Mouse (Mus musculus): ENCODE results near the gene Nexn.

Gene Nexn

DNA sequence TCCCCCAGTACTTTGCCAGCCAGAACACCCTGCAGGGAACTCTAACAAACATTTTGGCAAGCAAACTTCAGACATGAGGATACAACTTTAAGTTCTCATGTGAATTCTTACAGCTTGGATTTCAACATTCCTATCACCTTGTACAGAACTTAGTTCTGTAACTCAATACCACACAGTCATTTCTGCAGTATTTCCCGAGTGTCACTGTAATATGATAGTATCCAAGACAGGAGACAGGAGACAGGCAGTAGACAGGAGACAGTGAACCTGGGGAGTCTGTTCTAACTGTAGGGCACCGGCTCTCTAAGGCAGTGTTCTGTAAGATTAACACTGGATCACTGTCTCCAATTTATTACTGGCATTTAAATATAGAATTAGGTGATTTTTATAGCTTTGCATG, 12.3 kb upstream of the Nexn start:
- no peak for DNase-seq (ENCODE audit: low read depth, low spot score)

DNA sequence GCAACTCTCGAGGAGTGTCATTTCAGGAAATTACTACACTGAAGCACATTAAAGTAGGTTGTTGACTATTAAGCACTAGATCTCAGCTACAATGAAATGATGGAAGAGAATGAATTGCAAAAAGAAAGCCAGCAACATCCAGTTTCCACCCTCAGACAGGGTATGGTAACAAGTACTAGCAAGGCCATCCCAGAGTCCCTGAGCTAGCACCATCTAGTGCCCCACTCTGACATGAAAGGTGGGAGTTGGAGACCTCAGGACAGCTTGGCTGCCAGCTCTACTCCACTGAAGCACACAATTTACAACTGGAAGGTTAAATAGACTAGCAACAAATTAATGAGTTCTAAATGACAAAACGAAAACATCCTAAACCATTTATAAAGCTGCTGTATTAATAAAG, 11.8 kb upstream of the Nexn start:
- no peak for DNase-seq (ENCODE audit: low read depth, low spot score)

DNA sequence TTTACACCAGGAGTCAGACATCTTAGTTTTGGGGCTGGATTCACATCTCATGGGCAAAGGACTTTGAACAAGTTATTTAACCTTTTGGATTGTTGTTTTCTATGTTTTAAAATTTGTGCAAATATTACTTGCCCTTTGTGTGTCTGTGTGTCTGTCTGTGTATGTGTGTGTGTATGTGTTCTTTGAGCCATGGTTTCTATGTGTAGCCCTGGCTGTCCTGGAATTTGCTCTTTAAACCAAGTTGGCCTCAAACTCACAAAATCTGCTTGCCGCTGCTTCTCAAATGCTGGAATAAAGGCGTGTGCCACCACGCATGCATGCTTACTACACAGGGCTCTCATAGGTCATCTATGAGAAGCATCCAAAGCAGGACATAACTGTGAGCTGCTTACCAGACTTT, 10.8 kb upstream of the Nexn start:
- DNase-seq (ENCODE audit: low read depth, low spot score), result no peak

DNA sequence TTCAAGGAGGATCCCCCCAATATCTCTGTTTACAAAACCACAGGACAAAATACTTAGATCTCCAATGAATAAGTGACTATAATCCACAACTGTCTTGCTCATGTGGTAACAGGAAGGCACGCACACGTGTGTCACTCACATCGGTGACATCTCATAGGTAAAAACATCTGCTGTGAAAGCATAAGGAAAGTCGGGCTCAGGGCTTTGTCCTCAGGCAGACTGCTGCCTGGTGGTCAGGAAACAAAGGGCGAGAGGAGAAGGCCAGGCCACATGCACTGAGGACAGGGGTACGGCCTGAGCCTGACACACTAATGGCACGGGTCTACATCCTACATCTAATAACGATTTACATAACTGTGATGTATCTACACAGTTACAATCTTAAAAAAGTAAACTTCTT, 8.9 kb upstream of the Nexn start:
- no peak for DNase-seq (ENCODE audit: low read depth, low spot score)

DNA sequence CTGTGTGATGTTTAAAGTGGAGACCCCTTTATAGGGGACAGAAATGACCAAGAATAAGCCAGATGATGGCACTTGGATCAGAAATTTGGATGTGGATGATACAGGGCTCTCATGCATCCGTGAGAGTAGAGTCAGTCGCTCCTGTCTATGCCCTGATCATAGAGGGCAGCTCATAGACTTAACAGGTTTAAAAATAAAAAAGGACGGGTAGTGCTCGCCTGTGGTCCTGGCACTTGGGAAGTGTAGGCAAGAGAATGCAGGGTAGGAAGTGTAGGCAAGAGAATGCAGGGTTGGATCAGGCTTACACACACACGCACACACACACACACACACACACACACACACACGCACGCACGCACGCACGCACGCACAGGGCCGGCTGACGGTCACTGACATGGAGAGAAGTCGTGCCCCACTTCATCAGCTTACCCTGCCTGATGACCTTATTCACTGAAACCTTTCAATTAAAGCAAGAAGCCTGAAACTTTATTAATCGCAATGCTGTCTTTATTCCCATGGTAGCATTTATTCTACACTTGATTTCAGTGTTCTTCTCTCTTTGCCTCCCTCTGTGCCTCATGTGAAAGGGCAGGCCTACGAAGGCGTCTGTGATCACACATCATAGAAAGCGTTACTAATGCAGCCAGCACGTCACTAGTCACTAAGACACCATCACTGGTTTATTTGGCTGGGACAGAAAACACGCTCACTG, 7.0 kb upstream of the Nexn start:
- DNase-seq (ENCODE audit: low read depth, low spot score), result no peak

DNA sequence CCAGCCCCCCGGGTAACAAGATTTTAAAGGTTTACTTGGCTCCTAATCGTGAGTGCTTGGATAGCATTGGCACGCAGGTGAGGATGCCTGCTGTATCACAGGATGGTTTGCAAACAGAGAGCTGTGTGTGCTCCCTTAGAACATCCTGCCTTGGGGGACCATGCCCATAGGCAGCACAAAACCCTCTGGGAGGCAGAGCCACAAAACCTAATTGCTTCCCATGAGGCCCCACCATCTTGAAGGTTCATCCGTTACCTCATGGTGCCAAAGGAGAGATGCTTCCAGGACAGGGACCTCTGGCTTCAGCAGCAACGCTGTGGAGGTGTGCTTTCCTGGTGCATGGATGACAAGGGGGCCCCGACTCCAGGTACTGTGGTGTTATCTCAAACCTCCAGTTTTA, 5.7 kb upstream of the Nexn start:
- no peak for DNase-seq (ENCODE audit: low read depth, low spot score)

DNA sequence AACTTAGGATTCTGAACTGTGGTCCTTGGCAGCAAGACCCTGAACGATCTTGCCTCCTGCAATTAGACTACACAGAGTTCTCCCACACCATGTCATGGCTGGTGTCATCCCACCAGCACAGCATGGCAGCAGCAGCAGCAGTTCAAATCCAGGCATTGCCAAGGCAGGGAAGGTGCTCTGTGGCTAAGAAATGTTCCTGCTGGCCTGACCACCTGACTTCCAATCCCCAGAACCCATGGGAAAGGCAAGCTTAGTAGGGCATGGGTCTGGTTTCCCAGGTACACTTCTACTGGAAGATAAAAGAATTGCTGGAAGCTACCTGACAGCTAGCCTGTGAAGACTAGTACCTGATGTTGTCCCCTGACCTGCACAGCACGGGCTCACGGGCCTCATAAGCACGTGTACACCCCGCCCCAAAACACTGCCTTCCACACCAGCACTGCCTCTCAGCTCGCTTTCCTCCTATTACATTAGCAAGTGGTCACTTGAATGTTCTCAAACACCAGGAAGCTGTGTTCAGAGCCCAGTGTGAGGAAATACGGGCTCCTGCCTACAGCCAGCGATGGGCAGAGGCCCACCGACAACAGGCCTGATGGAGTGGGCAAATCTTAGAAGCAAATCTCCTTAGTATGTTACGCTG, 5.0 kb upstream of the Nexn start:
- no peak for DNase-seq (ENCODE audit: low read depth, low spot score)

DNA sequence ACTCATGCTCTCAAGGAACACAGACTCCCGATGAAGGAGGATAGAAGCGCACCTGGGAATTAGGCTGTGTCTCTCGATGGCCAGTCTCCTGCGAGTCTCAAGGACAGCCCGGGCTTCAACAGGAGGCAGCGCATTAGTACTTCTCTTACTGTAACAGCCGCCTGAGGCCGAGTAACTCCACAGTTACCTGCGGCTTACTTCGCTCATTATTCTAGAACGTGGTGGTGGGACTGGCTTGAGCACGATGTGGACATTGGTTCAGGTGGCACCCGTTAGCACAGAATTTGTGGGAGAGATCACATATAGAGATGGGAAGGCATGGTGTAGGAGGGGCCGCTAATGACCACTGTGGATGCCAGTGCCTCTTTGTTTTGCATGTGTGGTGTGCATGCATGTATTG, 1.9 kb upstream of the Nexn start:
- no peak for DNase-seq (ENCODE audit: low read depth, low spot score)

DNA sequence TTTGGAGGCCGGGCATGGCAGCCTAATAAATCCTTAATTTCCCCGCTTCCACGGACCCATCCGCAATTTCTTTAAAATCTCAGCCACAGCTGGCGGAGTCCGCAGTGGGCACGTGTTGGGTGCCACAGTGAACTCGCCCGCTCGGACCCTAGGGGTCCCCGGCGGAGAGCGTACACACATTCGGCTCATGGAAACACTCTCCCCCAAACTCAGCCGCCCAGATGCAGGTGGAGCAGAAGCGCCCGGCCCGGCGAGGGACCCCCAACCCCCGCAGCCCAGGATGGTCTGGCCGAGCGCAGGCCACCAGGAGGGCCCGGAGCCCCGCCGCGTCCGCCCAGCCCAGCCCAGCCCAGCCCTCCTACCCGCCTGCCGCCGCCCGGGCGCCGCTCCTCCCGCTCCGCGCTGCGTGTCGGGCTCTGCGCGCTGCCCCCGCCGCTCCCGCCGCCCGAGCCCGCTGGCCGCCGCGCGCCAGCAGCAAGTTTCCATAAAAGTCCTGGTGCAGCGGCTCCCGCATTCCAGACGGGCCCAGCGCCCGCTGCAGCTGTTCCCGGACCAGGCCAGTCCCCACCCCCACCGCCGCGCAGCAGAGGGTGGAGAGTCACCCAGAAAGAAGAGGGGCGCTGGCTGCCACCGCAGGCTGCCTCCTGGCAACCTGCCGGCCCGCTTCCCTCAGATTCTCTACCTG, 657 bp downstream of the Nexn start:
- peak; percentile 73 for DNase-seq (ENCODE audit: low read depth, low spot score)

DNA sequence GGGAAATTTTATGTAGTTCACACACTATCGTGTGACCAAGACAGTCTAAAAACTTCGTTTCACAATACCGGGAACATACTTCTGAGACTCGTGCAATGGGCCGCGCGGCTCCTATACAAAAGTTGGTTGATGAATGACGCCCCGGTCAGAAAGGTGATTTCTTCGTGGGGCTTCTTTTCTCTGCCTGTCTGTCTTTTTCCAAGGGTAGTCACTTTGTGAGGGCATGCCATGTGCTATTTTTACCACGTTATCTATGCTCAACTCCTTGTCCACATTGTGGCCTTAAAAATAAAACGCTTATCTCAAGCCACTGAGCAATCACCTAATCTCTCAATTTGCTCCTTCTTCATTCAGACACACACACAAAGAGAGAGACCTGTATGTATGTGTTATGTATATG, 1.3 kb downstream of the Nexn start:
- no peak for DNase-seq (ENCODE audit: low read depth, low spot score)

DNA sequence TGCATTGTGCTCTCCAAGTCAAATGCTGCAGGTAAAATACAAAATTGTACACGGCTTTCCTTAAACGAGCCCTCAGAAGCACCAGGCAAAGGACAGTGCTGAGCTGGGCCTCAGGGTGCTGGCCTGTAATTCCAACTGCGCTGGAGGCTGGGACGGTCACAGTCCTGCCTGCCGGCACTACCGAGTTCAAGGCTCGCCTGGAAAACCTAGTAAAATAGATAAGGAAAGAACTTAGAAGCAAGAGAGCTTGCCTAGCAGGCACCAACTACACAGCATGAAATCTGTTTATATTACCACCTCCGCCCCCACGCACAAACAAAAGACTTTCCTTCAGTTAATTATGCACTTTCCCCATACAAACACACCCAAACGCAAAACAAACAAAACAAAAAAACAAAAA, 1.8 kb downstream of the Nexn start:
- no peak for DNase-seq (ENCODE audit: low read depth, low spot score)

DNA sequence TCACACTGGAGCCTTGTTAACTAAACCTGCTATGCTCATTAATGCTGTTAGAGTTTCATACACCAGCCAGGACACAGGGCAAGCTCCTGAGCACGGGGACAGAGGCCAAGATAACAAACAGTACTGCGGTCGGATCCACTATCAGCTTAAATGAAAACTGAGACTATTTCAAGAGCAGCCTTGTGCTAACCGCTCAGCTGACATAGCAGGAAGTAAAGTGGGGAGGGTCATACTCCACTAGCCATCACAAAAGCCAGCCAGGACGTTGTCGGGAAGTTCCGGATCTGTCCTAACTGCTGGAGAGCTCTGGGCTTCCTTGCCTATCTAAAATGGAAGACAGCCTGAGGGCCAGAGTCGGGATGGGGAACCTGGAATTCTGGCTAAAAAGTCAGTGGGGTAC, 4.2 kb downstream of the Nexn start:
- DNase-seq (ENCODE audit: low read depth, low spot score), result no peak

DNA sequence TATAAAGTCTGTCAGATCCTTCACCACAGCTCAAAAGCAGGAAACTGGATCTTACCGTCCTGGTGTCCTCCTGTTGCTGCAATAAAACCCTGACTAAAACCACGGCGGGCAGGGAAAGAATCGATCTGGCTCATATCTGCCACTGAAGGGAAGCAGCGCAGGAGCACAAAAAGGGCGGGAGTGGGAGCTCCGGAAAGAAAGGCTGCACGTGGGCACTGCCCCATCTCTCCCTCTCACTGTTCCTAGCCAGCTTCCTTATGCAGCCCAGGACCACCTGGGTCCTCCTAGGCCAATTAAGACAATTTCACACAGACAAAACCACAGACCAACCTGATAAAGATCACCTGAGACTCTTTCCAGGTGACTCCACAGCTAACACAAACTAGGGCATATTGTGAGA, 4.7 kb downstream of the Nexn start:
- DNase-seq (ENCODE audit: low read depth, low spot score), result no peak

DNA sequence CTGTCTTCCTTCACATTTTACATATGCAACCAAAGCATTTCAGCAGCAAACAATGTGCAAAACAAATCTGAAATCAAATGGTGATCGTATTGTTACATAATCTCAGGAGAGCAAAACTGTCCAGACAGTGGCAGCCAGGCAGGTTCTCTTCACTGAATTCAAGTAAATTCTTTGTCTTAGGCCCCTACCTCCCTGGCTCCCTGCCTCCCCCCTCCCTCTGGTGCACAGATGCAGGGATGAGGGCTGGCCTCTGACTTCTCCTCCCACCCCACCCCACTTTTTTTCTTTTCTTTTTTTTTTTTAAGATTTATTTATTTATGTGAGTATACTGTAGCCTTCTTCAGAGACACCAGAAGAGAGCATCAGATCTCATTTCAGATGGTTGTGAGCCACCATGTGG, 5.8 kb downstream of the Nexn start:
- DNase-seq (ENCODE audit: low read depth, low spot score), result no peak

DNA sequence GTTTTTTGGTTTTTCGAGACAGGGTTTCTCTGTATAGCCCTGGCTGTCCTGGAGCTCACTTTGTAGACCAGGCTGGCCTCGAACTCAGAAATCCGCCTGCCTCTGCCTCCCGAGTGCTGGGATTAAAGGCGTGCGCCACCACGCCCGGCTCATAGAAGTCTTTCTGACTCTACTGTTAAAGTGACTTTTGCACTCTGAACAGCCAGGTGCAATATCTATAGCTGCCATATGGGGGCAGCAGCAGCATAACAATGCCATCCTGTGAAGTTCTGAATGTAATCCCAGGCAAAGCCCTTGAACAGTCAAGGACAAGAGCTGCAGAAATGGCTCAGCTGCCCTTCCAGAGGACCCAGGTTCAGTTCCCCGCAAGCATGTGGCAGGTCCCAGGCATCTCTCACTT, 6.7 kb downstream of the Nexn start:
- peak; percentile 82 for DNase-seq (ENCODE audit: low read depth, low spot score)

DNA sequence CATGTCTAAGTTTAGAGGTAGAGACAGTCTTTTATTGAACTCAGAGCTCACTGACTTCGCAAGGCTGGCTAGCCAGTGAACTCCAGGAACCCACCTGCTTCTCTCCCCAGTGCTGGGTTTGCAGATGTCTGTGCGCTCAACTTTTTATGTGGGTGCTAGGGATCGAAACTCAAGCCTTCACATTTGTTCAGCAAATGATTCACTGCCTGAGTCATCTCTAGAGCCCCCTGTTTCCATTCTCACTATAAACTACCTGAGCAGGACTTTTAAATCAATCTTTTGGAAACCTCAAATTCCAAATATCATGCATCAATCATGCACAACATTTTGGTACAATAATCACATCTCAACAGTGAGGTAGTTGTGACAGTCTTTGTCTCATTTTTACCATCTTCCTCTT, 8.6 kb downstream of the Nexn start:
- no peak for DNase-seq (ENCODE audit: low read depth, low spot score)

DNA sequence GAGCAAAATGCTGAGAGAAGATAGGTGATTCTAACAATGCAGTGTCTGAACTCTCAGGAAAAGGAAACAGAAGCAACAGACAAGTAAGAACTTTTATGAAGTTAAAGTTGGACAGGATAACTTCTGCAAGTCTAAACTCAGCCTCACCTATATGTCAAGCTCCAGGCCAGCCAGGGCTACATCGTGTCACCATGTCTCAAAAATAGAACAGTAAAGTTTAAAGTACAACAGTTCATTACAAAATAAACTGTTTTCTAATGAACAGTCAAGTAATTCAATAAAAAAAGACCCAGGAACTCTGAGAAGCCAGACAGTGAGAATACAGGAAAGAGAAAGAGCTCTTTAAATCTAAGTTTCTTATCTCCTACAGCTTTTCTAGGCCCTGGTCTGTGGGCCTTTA, 15.7 kb downstream of the Nexn start:
- no peak for DNase-seq (ENCODE audit: low read depth, low spot score)

DNA sequence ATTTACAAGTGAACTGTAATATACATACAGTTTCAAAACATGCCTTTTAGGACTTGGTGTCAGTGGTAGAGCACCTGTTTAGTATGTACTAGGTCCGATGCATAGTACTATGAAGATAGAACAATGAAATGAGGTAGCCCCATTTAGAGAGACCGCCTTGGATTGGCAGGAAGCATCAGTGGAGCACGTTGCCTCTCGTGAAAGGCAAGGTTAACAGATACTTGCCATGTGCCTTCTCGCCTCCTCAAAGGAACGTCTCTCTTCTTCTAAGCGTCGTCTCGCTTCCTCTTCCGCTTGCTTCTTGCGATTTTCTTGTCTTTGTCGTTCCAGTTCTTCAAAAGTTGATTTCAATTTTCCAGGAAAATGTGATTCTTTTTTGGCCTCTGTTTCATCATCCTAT, 18.4 kb downstream of the Nexn start:
- no peak for DNase-seq (ENCODE audit: low read depth, low spot score)

DNA sequence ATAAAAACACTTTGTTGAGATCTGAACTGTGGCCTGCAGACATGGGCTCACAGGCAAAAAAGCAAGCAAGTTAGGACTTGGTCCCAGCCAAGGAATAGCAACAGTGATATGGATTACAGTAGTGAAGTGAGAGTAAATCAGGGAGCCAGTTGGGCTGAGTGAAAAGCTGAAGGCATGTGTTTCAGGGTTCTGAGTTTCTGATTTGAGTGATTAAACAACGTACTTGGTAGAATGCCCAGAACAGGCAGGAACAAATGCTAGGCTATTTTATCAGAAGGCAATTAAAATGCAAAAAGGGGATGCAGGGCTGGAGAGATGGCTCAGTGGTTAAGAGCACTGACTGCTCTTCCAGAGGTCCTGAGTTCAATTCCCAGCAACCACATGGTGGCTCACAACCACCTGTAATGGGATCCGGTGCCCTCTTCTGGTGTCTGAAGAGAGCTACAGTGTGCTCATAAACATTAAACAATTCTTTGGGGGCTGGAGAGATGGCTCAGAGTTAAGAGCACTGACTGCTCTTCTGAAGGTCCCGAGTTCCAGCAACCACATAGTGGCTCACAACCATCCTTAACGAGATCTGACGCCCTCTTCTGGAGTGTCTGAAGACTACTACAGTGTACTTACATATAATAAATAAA, 20.8 kb downstream of the Nexn start:
- DNase-seq (ENCODE audit: low read depth, low spot score), result peak; percentile 37

DNA sequence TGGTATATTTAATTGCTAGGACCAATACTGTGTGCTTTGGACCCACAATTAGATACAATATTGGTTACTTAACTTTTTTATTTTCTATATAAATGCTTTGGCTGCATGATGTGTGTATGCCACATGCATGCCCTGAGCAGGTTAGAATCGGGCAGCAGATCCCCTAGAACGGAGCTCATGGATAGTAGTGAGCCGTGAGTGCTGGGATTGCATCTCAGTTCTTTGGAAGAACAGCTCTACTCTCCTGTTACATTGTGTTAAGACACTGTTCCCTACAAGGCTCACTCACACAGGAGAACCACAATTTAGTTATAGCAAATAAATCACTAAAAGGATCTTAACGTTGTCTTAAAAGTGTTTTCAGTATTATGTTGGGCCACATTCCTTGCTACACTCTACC, 22.8 kb downstream of the Nexn start:
- no peak for DNase-seq (ENCODE audit: low read depth, low spot score)

DNA sequence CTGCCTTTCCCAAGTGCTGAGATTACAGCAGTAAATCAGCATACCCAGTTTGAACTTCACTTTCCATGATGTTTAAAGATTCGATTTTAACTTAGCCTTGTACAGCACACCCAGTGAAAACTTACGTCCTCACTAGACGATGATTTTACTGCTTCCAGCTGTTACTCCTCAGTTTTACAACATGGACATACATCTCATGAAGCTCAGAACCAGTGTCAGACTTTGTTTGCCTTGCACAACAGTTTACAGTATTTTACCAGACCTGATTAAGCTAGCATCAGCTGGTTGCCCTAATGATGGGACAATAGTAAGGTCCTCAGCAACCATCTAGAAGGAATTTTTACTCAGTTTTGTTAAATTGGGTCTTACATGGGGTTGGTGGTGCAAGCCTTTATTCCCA, 25.1 kb downstream of the Nexn start:
- DNase-seq (ENCODE audit: low read depth, low spot score), result no peak

DNA sequence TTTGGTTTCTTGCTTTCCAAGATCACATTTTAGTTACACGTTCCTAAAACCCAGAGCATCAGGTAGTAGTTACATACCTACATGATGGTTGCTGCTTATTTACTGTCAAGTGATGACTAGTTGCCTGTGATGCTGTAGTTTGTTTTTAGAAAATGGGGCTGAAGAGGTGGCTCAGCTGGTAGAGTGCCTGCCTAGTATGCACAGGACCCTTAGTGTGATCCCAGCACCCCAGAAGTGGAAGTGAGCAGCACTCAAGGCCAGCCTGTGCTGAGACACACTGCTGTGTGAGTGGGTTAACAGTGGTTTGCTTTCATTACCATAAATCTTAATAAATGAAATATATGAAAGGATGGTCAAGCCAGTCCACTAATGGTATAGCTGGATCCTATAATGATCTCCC, 26.6 kb downstream of the Nexn start:
- DNase-seq (ENCODE audit: low read depth, low spot score), result no peak

DNA sequence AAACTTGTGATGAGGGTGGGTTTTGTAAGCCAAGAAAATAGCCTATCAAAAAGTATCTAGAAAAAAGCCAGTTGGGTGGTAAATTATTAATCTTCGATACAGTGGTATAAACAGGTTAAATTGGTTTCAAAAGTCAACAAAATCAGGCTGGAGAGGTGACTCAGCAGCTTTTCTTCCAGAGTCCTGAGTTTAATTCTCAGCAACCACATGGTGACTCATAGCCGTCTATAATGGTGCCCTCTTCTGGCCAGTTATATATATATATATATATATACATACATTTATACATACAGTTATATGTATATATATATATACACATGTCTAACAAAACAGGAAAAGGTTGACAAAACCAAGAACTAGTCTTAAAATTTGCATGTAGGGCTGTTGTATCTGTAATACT, 27.3 kb downstream of the Nexn start:
- DNase-seq (ENCODE audit: low read depth, low spot score), result no peak

Measured in ZHBTc4 (cell line).